Mouse (Mus musculus) lung, embryonic 14.5 days (tissue): Measurements from ENCODE around the gene Terf2ip. TPM values are rescaled to one million over a fixed set of nuclear protein-coding genes. Genes with fewer than 3 reads are reported as not detected.
A peak's percentile ranks its signal among the peaks of the same experiment; 100 is the strongest.

ENCODE experiments used
- ATAC-seq: fragments of 200-750 bp; cut with Nextera tagmentation; 2 replicates; pipeline ENCODE4 v1.8.0; 2017; ENCODE audit warnings: mild to moderate bottlenecking, moderate TSS enrichment, moderate library complexity; ENCODE audit not compliant: insufficient read depth
- DNase-seq: peaks from one replicate; pipeline ENCODE4 v3.0.0-alpha.2; 2015
- H3K27ac ChIP-seq: fragments of 300-500 bp; sonication (generic); 2 replicates; pipeline ENCODE4 v1.5.1; 2014; ENCODE audit warnings: low read depth, mild to moderate bottlenecking, moderate library complexity
- H3K27me3 ChIP-seq: fragments of 300-500 bp; sonication (generic); 2 replicates; pipeline ENCODE4 v1.6.1; 2014; ENCODE audit warnings: low read length, control low read depth; ENCODE audit not compliant: insufficient read depth
- H3K36me3 ChIP-seq: fragments of 300-500 bp; sonication (generic); 2 replicates; pipeline ENCODE4 v1.6.1; 2014; ENCODE audit warnings: control low read depth; ENCODE audit not compliant: insufficient read depth
- H3K4me1 ChIP-seq: fragments of 300-500 bp; sonication (generic); 2 replicates; pipeline ENCODE4 v1.6.1; 2014; ENCODE audit warnings: antibody characterized with exemption, control low read depth; ENCODE audit not compliant: insufficient read depth
- H3K4me2 ChIP-seq: fragments of 300-500 bp; sonication (generic); 2 replicates; pipeline ENCODE4 v1.6.1; 2014; ENCODE audit warnings: mild to moderate bottlenecking
- H3K4me3 ChIP-seq: fragments of 300-500 bp; sonication (generic); 2 replicates; pipeline ENCODE4 v1.5.1; 2014; ENCODE audit warnings: low read depth, low read length
- H3K9ac ChIP-seq: fragments of 300-500 bp; sonication (generic); 2 replicates; pipeline ENCODE4 v1.6.1; 2014
- H3K9me3 ChIP-seq: fragments of 300-500 bp; sonication (generic); 2 replicates; pipeline ENCODE4 v1.6.1; 2016; ENCODE audit warnings: low read depth, low read length, control low read depth
- CTCF ChIP-seq: IDR thresholded peaks from 2 replicates; pipeline ENCODE4 v1.5.1; 2016; ENCODE audit warnings: antibody characterized with exemption, low read depth
- WGBS: fragments of 180-500 bp; shearing (Covaris S2); extraction: QIAGEN DNeasy Blood & Tissue Kit; methylation state at CpG from one replicate; pipeline ENCODE4 v1.1.7; 2014; 5-methylcytosine and 5-hydroxymethylcytosine counted together
- polyA plus RNA-seq: library from polyadenylated mRNA; unstranded; fragments of >200 nt; fragmentation: Nextera tagmentation; extraction: Ambion mirVana; gene quantifications from 2 replicates; pipeline ENCODE4 v1.2.1, GENCODE M21; 2014

The Terf2ip gene
- polyA plus RNA-seq, 1 experiment from 2014 or later, result 25.0 TPM

GRCm38 (mm10) chr8:112061372-112061771, 50.2 kb downstream of the Terf2ip start:
- TF ChIP-seq CTCF, result peak; percentile 77
- ATAC-seq (no peak; the same call in 1 of the 2 replicates), DNase-seq (peak; percentile 79)
- H3K9ac ChIP-seq, result no peak overlapping the region
- no peak overlapping the region for H3K4me3 ChIP-seq
- no peaks in the 10 kb centered on the region for H3K36me3 ChIP-seq
- no peaks in the 10 kb centered on the region for H3K27me3 ChIP-seq
- no peak overlapping the region for H3K4me2 ChIP-seq
- H3K4me1 ChIP-seq, result no peaks in the 10 kb centered on the region
- WGBS, result 25% methylated on average over 4 of the region's 4 CpGs
- no peak overlapping the region for H3K27ac ChIP-seq
- H3K9me3 ChIP-seq, result no peaks in the 10 kb centered on the region

Other genes with a start within 250 kb of the Terf2ip start
- 195 and 200 TPM in 2 replicates for gene Cfdp1, start 157.1 kb upstream of the Terf2ip start, polyA plus RNA-seq
- 7.0 and 7.3 TPM in 2 replicates for gene Tmem170, start 134.6 kb upstream of the Terf2ip start, polyA plus RNA-seq
- gene Chst5, start 101.0 kb upstream of the Terf2ip start, polyA plus RNA-seq, result 5.3 and 6.6 TPM in 2 replicates
- 18.7 and 18.9 TPM in 2 replicates for gene Tmem231, start 77.5 kb upstream of the Terf2ip start, polyA plus RNA-seq
- gene Gabarapl2, start 70.7 kb upstream of the Terf2ip start, polyA plus RNA-seq, result 147 and 163 TPM in 2 replicates
- 8.7 and 9.8 TPM in 2 replicates for gene Adat1, start 19.1 kb upstream of the Terf2ip start, polyA plus RNA-seq
- 227 and 229 TPM in 2 replicates for gene Kars, start 75 bp upstream of the Terf2ip start, polyA plus RNA-seq
- gene Gm6793, start 3.6 kb downstream of the Terf2ip start, polyA plus RNA-seq, result 0.42 TPM in 1 of 2 replicates, not detected in the other